Mouse (Mus musculus): Measurements from ENCODE around the gene Mrpl24.

DNA sequence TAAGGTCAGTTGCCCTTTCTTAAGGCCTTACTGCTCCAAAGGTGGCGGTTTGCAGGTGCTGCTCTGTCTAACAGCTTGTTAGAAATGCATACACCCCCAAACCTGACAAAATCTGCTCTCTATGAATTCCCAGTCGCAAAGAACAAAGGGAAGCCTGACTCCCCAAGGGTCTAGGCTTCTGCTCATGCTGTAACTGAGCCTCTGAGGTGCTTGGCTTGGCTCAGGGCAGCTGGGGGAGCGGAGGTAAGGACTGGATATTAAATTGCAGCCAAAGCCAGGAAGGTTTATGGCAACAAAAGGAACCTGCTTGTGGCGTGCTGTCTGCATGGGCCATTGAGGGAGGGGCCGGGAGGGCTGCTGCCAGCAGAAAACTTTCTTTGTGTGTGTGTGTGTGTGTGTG is 15.5 kb upstream of the Mrpl24 start:
- no peak for TF ChIP-seq POLR2A (IDR thresholded peaks at IDR 0.05; ENCODE audit: control insufficient read depth, extremely low read depth, insufficient read depth, low read length, poor library complexity)
- no peak for TF ChIP-seq CTCF (IDR thresholded peaks at IDR 0.05; ENCODE audit: borderline replicate concordance, control insufficient read depth, extremely low read depth, insufficient read depth, low read length, poor library complexity)
